Mouse (Mus musculus): ENCODE measurements around the gene Dbndd1.
"Not testable (repeated sequence)": the region's sequence is repeated elsewhere in the genome, so short reads cannot be mapped to it uniquely, and the experiment has no call there.

Gene Dbndd1

GRCm38 (mm10) chr8:123514781-123515539, at the start of gene Dbndd1:
Dbndd1 (minus strand) TSS chr8:123515463.
- peak; percentile 76 for DNase-seq (ENCODE audit: low spot score)

GRCm38 (mm10) chr8:123564221-123564620, 49.0 kb upstream of the Dbndd1 start:
- not testable (repeated sequence) for DNase-seq (ENCODE audit: low spot score)

GRCm38 (mm10) chr8:123537641-123538040, 22.4 kb upstream of the Dbndd1 start:
- DNase-seq (ENCODE audit: low spot score) = not testable (repeated sequence)

GRCm38 (mm10) chr8:123536990-123537380, 21.7 kb upstream of the Dbndd1 start:
- no peak for DNase-seq (ENCODE audit: low spot score)

- no peak for DNase-seq (ENCODE audit: low spot score)
Measured at GRCm38 (mm10) chr8:123536242-123536989, 21.2 kb upstream of the Dbndd1 start.

- DNase-seq (ENCODE audit: low spot score) = no peak
Measured at GRCm38 (mm10) chr8:123527720-123528489, 12.6 kb upstream of the Dbndd1 start.

- DNase-seq (ENCODE audit: low spot score) = not testable (repeated sequence)
Measured at GRCm38 (mm10) chr8:123520048-123520447, 4.8 kb upstream of the Dbndd1 start.

GRCm38 (mm10) chr8:123518667-123519066, 3.4 kb upstream of the Dbndd1 start, which contains the start of gene Gas8:
Gas8 (plus strand) TSS chr8:123518834.
- peak; percentile 96 for DNase-seq (ENCODE audit: low spot score)

GRCm38 (mm10) chr8:123518172-123518571, 2.9 kb upstream of the Dbndd1 start:
- no peak for DNase-seq (ENCODE audit: low spot score)

GRCm38 (mm10) chr8:123516596-123516995, 1.3 kb upstream of the Dbndd1 start:
- no peak for DNase-seq (ENCODE audit: low spot score)

GRCm38 (mm10) chr8:123515540-123515897, 256 bp upstream of the Dbndd1 start:
- DNase-seq (ENCODE audit: low spot score) = no peak

GRCm38 (mm10) chr8:123514136-123514535, 1.1 kb downstream of the Dbndd1 start:
- DNase-seq (ENCODE audit: low spot score) = no peak

GRCm38 (mm10) chr8:123510819-123511218, 4.4 kb downstream of the Dbndd1 start:
- no peak for DNase-seq (ENCODE audit: low spot score)

GRCm38 (mm10) chr8:123507153-123507552, 8.1 kb downstream of the Dbndd1 start:
- DNase-seq (ENCODE audit: low spot score) = no peak

GRCm38 (mm10) chr8:123505695-123506094, 9.6 kb downstream of the Dbndd1 start:
- no peak for DNase-seq (ENCODE audit: low spot score)

GRCm38 (mm10) chr8:123505267-123505666, 10.0 kb downstream of the Dbndd1 start:
- DNase-seq (ENCODE audit: low spot score) = no peak

- DNase-seq (ENCODE audit: low spot score) = no peak
Measured at GRCm38 (mm10) chr8:123504591-123505195, 10.6 kb downstream of the Dbndd1 start.

GRCm38 (mm10) chr8:123503801-123504467, 11.3 kb downstream of the Dbndd1 start:
- DNase-seq (ENCODE audit: low spot score) = no peak

GRCm38 (mm10) chr8:123502192-123502591, 13.1 kb downstream of the Dbndd1 start:
- no peak for DNase-seq (ENCODE audit: low spot score)

- DNase-seq (ENCODE audit: low spot score) = no peak
Measured at GRCm38 (mm10) chr8:123499556-123499955, 15.7 kb downstream of the Dbndd1 start.

- no peak for DNase-seq (ENCODE audit: low spot score)
Measured at GRCm38 (mm10) chr8:123498963-123499362, 16.3 kb downstream of the Dbndd1 start.
